Mouse (Mus musculus): Measurements from ENCODE around the gene Defb39. TPM values are rescaled to one million over a fixed set of nuclear protein-coding genes. Genes with fewer than 3 reads are reported as not detected.

Gene Defb39
- not detected for total RNA-seq (2021)
- long read RNA-seq, experiment 1 = 0 reads
- long read RNA-seq, experiment 2 = 0 reads

GRCm38 (mm10) chr8:19064710-19065109 lies at the start of gene Defb39:
Gene Defb39 (minus strand): TSS chr8:19064810.
- no peak for DNase-seq (ENCODE audit: low spot score in 2 of 2)

GRCm38 (mm10) chr8:19066013-19066412 lies 1.4 kb upstream of the Defb39 start:
- no peak for DNase-seq (ENCODE audit: low spot score in 2 of 2)

GRCm38 (mm10) chr8:19062891-19063290 lies 1.7 kb downstream of the Defb39 start:
- DNase-seq (ENCODE audit: low spot score in 2 of 2) = no peak

DNA sequence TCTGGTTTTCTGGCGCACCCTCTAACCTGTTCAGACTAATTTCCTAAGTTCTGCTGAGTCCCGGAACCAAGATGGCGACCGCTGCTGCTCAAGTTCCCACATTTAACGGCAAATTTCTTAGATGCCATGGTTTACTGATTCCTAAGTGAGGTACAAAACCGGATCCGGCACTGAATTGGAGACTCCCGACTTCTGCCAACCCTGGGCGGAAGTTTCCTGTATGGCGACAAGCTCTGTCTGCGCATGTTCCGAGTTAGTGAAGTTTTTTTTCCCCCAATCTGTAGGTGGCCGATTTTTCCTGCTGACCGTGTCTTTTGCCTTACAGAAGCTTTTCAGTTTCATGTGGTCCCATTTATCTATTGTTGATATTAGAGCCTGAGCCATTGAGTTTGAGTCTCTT lies 19.4 kb downstream of the Defb39 start:
- DNase-seq (ENCODE audit: low spot score in 2 of 2) = no peak

GRCm38 (mm10) chr8:19026466-19026865 lies 38.1 kb downstream of the Defb39 start, which contains the start of gene Defb38:
Gene Defb38 (minus strand): TSS chr8:19026566.
- no peak for DNase-seq (ENCODE audit: low spot score in 2 of 2)

Other genes starting within 250 kb of the Defb39 start
- not detected for gene Defb40, start 86.6 kb downstream of the Defb39 start, total RNA-seq (2021)
- not detected for gene Defb37, start 73.8 kb downstream of the Defb39 start, total RNA-seq (2021)
- not detected for gene Defb38, start 38.2 kb downstream of the Defb39 start, total RNA-seq (2021)
- not detected for gene Defb12, start 50.0 kb upstream of the Defb39 start, total RNA-seq (2021)
- gene Defb34, start 58.9 kb upstream of the Defb39 start, total RNA-seq (2021) = not detected
- not detected for gene Gm45826, start 76.0 kb upstream of the Defb39 start, total RNA-seq (2021)
- gene Defb14, start 129.5 kb upstream of the Defb39 start, total RNA-seq (2021) = not detected
- gene Defb4, start 133.9 kb upstream of the Defb39 start, total RNA-seq (2021) = not detected
- not detected for gene Defb6, start 160.7 kb upstream of the Defb39 start, total RNA-seq (2021)
- not detected for gene Defb46, start 175.1 kb upstream of the Defb39 start, total RNA-seq (2021)
- not detected for gene Defb5, start 182.8 kb upstream of the Defb39 start, total RNA-seq (2021)
- gene Defb3, start 228.6 kb upstream of the Defb39 start, total RNA-seq (2021) = not detected